Mouse (Mus musculus) colon, adult 2 months (tissue): ENCODE results near the gene Tchhl1. TPM values are rescaled to one million over a fixed set of nuclear protein-coding genes. Genes with fewer than 3 reads are reported as not detected.

Experiments used
- polyA plus RNA-seq: library from polyadenylated mRNA; depleted of rRNA; stranded (reverse); fragments of >200 nt; gene quantifications from 2 replicates; pipeline ENCODE4 v1.2.3, GENCODE M21; 2012; rRNA removed

Gene Tchhl1
- polyA plus RNA-seq, result not detected in 2 replicates

DNA sequence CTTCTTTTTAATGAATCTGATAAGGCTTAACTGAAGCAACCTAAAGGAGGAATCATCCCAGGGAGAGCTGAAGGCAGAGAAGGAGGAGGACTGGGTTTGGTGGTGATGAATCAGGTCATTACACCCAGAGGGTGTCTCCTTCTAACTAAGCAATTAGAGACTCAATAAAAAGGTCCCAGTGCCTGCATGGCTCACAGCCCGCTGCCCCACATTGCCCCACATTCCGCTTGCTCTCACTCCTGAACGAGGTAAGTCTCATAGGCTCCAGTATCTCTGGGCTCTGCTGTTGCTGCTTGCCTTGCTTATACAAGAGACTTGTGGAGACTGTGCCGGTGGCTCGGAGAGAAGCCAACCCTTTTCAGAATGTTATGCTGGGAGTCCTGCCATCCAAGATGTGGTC, at the start of gene Tchhl1:
Gene Tchhl1 (plus strand): TSS at position 194 of the 400 bp plus-strand sequence.

DNA sequence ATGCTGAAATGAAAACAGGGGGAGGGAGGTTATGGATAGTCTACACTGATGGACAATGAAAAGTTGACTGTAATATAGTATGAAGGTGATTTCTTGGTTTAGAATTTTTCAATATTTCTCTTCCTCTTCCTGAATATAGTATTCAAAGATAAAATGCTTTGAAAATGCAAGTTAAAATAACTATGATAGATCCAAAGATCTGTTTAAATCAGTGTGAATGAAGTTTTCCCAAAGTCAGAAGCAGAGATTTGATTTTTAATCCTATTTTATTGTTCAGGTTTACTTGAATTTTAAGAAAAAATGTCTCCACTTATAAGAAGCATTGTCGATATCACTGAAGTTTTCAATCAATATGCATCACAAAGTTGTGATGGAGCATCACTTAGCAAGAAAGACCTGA, 26.5 kb upstream of the Tchhl1 start, which contains the start of gene Tchh:
Gene Tchh (plus strand): TSS at position 301 of the 400 bp plus-strand sequence.

DNA sequence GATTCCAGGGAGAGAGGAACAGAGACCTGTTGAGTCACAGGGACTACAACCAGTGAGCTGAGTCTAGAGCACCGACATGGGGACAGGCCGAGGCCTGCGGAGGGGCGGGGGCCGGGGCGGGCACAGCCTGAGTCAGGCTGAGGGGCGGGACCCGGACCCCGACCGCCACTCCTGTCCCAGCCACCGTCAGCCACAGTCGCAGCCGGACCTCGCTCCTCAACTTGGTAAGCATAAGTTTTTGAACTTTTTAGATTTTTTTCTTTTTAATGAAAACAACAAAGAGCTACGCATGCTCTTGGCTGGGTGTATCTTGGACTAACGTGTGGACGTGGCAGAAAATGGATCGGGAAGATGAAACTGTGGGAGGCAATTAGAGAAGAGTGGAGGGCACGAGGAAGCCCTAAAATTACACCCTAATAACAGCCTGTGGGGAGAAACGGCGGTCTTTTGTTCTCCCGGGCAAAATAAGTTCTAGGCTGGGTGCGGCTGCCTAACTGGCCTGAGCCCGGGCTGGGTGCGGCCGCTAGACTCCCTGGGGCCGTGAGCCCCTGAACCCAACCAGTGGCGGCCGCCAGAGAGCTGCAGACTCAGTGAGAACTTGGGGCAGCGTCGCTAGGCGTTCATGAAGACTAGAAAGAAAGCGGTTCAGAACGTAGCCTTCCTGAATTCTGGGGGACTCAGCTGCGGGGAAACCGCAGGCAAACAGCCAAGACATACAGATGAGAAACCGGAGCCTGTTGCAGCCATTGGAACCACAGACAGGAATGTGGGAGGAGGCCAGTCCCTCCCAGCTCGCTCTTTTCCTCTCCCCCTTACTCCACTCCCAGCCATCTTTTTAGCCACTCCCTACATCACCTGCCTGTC, 52.0 kb downstream of the Tchhl1 start, which contains the start of gene S100a11:
Gene S100a11 (plus strand): TSS at position 159 of the 864 bp plus-strand sequence.

Other genes with a start within 250 kb of the Tchhl1 start
- gene Flg, start 195.2 kb upstream of the Tchhl1 start, polyA plus RNA-seq, result not detected in 2 replicates
- not detected in 2 replicates for gene Hrnr, start 149.0 kb upstream of the Tchhl1 start, polyA plus RNA-seq
- not detected in 2 replicates for gene Rptn, start 75.1 kb upstream of the Tchhl1 start, polyA plus RNA-seq
- 0.05 TPM in 2 replicates for gene Tchh, start 26.4 kb upstream of the Tchhl1 start, polyA plus RNA-seq
- gene S100a11, start 51.7 kb downstream of the Tchhl1 start, polyA plus RNA-seq, result 85.5 and 91.8 TPM in 2 replicates
- 143 and 148 TPM in 2 replicates for gene S100a10, start 86.3 kb downstream of the Tchhl1 start, polyA plus RNA-seq
- gene Tdpoz2, start 183.9 kb downstream of the Tchhl1 start, polyA plus RNA-seq, result not detected in 2 replicates
- gene Tdpoz1, start 207.6 kb downstream of the Tchhl1 start, polyA plus RNA-seq, result not detected in 2 replicates
- gene Gm37596, start 224.3 kb downstream of the Tchhl1 start, polyA plus RNA-seq, result not detected in 2 replicates